Mouse (Mus musculus) brain, embryonic 14.5 days (tissue): ENCODE results near the gene Fgf8.

Experiments
- CTCF ChIP-seq: fragments of 200-500 bp; IDR thresholded peaks from 2 replicates; pipeline ENCODE4 v1.5.1; 2012; ENCODE audit warnings: inconsistent platforms, mild to moderate bottlenecking, moderate library complexity, borderline replicate concordance; ENCODE audit not compliant: insufficient read depth, insufficient read length; ENCODE audit errors: extremely low read depth
- POLR2A ChIP-seq: fragments of 200-500 bp; IDR thresholded peaks from 2 replicates; pipeline ENCODE4 v1.6.1; 2012; ENCODE audit warnings: mild to moderate bottlenecking, inconsistent platforms, borderline replicate concordance; ENCODE audit not compliant: poor library complexity, insufficient read depth, insufficient read length, severe bottlenecking; ENCODE audit errors: extremely low read depth

GRCm38 (mm10) chr19:45751881-45752280 lies 9.2 kb upstream of the Fgf8 start:
- TF ChIP-seq CTCF (no peak), POLR2A (no peak)
